Mouse (Mus musculus) midbrain, postnatal 0 days (tissue): ENCODE measurements around the gene 1700003H04Rik. TPM values are rescaled to one million over a fixed set of nuclear protein-coding genes. Genes with fewer than 3 reads are reported as not detected.
A peak's percentile ranks its signal among the peaks of the same experiment; 100 is the strongest.

Experiments used
- ATAC-seq: fragments of 200-750 bp; cut with Nextera tagmentation; 2 replicates; pipeline ENCODE4 v1.8.0; 2017; ENCODE audit warnings: moderate number of reproducible peaks, mild to moderate bottlenecking, moderate TSS enrichment, moderate library complexity; ENCODE audit not compliant: low FRiP score
- DNase-seq: peaks from one replicate; pipeline ENCODE4 v3.0.0-alpha.2; 2015; ENCODE audit warnings: low spot score
- H3K27ac ChIP-seq: fragments of 300-500 bp; sonication (generic); 2 replicates; pipeline ENCODE4 v1.5.1; 2014; ENCODE audit warnings: low read depth, mild to moderate bottlenecking, low read length, mixed read lengths
- H3K27me3 ChIP-seq: fragments of 300-500 bp; sonication (generic); 2 replicates; pipeline ENCODE4 v1.6.1; 2014; ENCODE audit warnings: low read length, control low read depth, mixed read lengths; ENCODE audit not compliant: insufficient read depth
- H3K36me3 ChIP-seq: fragments of 300-500 bp; sonication (generic); 2 replicates; pipeline ENCODE4 v1.6.1; 2014; ENCODE audit warnings: low read length, control low read depth, mixed read lengths; ENCODE audit not compliant: insufficient read depth
- H3K4me1 ChIP-seq: fragments of 300-500 bp; sonication (generic); 2 replicates; pipeline ENCODE4 v1.6.1; 2014; ENCODE audit warnings: mild to moderate bottlenecking, control low read depth, antibody characterized with exemption, low read length, mixed read lengths; ENCODE audit not compliant: insufficient read depth
- H3K4me2 ChIP-seq: fragments of 300-500 bp; sonication (generic); 2 replicates; pipeline ENCODE4 v1.6.1; 2014; ENCODE audit warnings: low read depth, mild to moderate bottlenecking, low read length, mixed read lengths; ENCODE audit not compliant: poor library complexity, severe bottlenecking
- H3K4me3 ChIP-seq: fragments of 300-500 bp; sonication (generic); 2 replicates; pipeline ENCODE4 v1.5.1; 2014; ENCODE audit warnings: low read depth, mild to moderate bottlenecking, low read length, moderate library complexity
- H3K9ac ChIP-seq: fragments of 300-500 bp; sonication (generic); replicated peaks from 2 replicates; pipeline ENCODE4 v1.6.1; 2014; ENCODE audit warnings: mild to moderate bottlenecking, low read length, moderate library complexity, mixed read lengths; ENCODE audit not compliant: poor library complexity, severe bottlenecking
- H3K9me3 ChIP-seq: fragments of 300-500 bp; sonication (generic); 2 replicates; pipeline ENCODE4 v1.6.1; 2016; ENCODE audit warnings: low read length, control low read depth
- CTCF ChIP-seq: IDR thresholded peaks from 2 replicates; pipeline ENCODE4 v1.5.1; 2016; ENCODE audit warnings: antibody characterized with exemption, mild to moderate bottlenecking
- WGBS: fragments of 180-500 bp; shearing (Covaris S2); extraction: QIAGEN DNeasy Blood & Tissue Kit; methylation state at CpG from one replicate; pipeline ENCODE4 v1.1.7; 2014; 5-methylcytosine and 5-hydroxymethylcytosine counted together
- polyA plus RNA-seq: library from polyadenylated mRNA; unstranded; fragments of >200 nt; fragmentation: Nextera tagmentation; extraction: Ambion mirVana; gene quantifications from 2 replicates; pipeline ENCODE4 v1.2.1, GENCODE M21; 2015
- total RNA-seq: library from RNA; depleted of rRNA; stranded (reverse); fragments of >200 nt; gene quantifications from 2 replicates; pipeline ENCODE4 v1.2.3, GENCODE M21; 2014; rRNA removed

Gene 1700003H04Rik
- total RNA-seq, result not detected in 2 replicates
- polyA plus RNA-seq, result not detected in 2 replicates

- Histone ChIP-seq H3K27me3 (no peaks in the 10 kb centered on the region), H3K36me3 (no peaks in the 10 kb centered on the region), H3K9me3 (no peaks in the 10 kb centered on the region), H3K27ac (no peak within 1 kb of the TSS), H3K4me1 (no peaks in the 10 kb centered on the region), H3K4me3 (no peak within 1 kb of the TSS), H3K4me2 (no peak within 1 kb of the TSS), H3K9ac (no peak within 1 kb of the TSS)
- DNase-seq, result no peak
- ATAC-seq, result no peak
- no peak for TF ChIP-seq CTCF
Measured at GRCm38 (mm10) chr3:124581001-124581400, at the start of gene 1700003H04Rik. Gene 1700003H04Rik, minus strand, starts transcription at chr3:124581101.

- WGBS, result 48% methylated on average over 3 of the region's 3 CpGs
- H3K27ac ChIP-seq, result no peak overlapping the region
- H3K4me2 ChIP-seq, result no peak overlapping the region
- H3K9me3 ChIP-seq, result no peaks in the 10 kb centered on the region
- no peaks in the 10 kb centered on the region for H3K4me1 ChIP-seq
- H3K9ac ChIP-seq, result no peak overlapping the region
- H3K36me3 ChIP-seq, result no peaks in the 10 kb centered on the region
- H3K4me3 ChIP-seq, result no peak overlapping the region
- H3K27me3 ChIP-seq, result no peaks in the 10 kb centered on the region
- ATAC-seq (no peak), DNase-seq (no peak)
- TF ChIP-seq CTCF, result no peak
Measured at GRCm38 (mm10) chr3:124623031-124623430, 42.1 kb upstream of the 1700003H04Rik start.

- no peak overlapping the region for H3K4me2 ChIP-seq
- WGBS, result 75% methylated on average over 1 of the region's 1 CpGs
- no peak for TF ChIP-seq CTCF
Measured at GRCm38 (mm10) chr3:124613287-124613686, 32.4 kb upstream of the 1700003H04Rik start.

GRCm38 (mm10) chr3:124609956-124610355 is 29.1 kb upstream of the 1700003H04Rik start:
- TF ChIP-seq CTCF, result no peak
- H3K9ac ChIP-seq, result no peak overlapping the region
- H3K27ac ChIP-seq, result no peak overlapping the region
- no peaks in the 10 kb centered on the region for H3K27me3 ChIP-seq
- ATAC-seq (no peak), DNase-seq (no peak)
- no peak overlapping the region for H3K4me2 ChIP-seq
- H3K4me1 ChIP-seq, result no peaks in the 10 kb centered on the region
- H3K9me3 ChIP-seq, result no peaks in the 10 kb centered on the region
- no peak overlapping the region for H3K4me3 ChIP-seq
- H3K36me3 ChIP-seq, result no peaks in the 10 kb centered on the region

More at GRCm38 (mm10) chr3:124613287-124613686, 32.4 kb upstream of the 1700003H04Rik start:
- Histone ChIP-seq H3K4me1 (no peaks in the 10 kb centered on the region), H3K27ac (no peak overlapping the region), H3K9ac (no peak overlapping the region), H3K27me3 (no peaks in the 10 kb centered on the region), H3K4me3 (no peak overlapping the region), H3K36me3 (no peaks in the 10 kb centered on the region), H3K9me3 (no peaks in the 10 kb centered on the region)
- ATAC-seq (no peak), DNase-seq (peak; percentile 5)

- Histone ChIP-seq H3K27ac (no peak overlapping the region), H3K9ac (no peak overlapping the region), H3K9me3 (no peaks in the 10 kb centered on the region), H3K4me1 (no peaks in the 10 kb centered on the region), H3K27me3 (no peaks in the 10 kb centered on the region), H3K4me3 (no peak overlapping the region), H3K4me2 (no peak overlapping the region), H3K36me3 (no peaks in the 10 kb centered on the region)
- DNase-seq (no peak), ATAC-seq (no peak)
- no peak for TF ChIP-seq CTCF
Measured at GRCm38 (mm10) chr3:124606021-124606517, 25.2 kb upstream of the 1700003H04Rik start.

GRCm38 (mm10) chr3:124605518-124605917 is 24.6 kb upstream of the 1700003H04Rik start:
- DNase-seq, result no peak
- TF ChIP-seq CTCF, result peak; percentile 53
- H3K27ac ChIP-seq, result no peak overlapping the region
- no peaks in the 10 kb centered on the region for H3K9me3 ChIP-seq
- no peak overlapping the region for H3K9ac ChIP-seq
- no peaks in the 10 kb centered on the region for H3K36me3 ChIP-seq
- no peaks in the 10 kb centered on the region for H3K4me1 ChIP-seq
- WGBS, result 91% methylated on average over 1 of the region's 1 CpGs
- no peaks in the 10 kb centered on the region for H3K27me3 ChIP-seq
- no peak overlapping the region for H3K4me3 ChIP-seq
- ATAC-seq, result no peak
- no peak overlapping the region for H3K4me2 ChIP-seq
